8 mouse cellular contexts compared by ENCODE assay signal in the genomic region with DNA sequence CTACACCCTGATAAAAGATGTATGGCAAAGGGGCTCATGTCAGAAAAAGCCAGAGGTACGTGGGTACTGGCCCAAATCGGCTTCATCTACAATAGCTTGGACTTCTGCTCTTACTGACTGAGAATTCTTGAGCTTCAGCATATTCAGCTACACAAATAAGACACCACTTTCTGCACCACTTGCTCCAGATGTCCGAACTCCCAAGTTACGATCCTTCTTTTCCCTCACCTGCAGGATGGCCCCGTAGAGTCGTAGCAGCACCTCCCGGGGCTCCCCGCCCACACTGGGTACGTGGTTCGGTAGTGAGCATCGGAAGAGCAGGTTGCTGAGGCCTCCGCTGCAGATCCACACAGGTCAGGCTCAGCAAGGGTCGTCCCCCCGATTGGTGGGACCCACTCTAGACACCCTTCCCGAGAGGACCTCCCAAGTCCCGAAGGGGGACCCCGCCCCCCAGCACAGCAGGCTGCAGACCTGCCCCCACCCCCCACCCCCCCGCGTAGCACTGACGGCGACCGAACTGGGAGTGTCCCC. TPM values are rescaled to one million over a fixed set of nuclear protein-coding genes. Genes with fewer than 3 reads are reported as not detected.
DNase-seq lines count a peak whose midpoint lies in the region; ATAC-seq and TF ChIP-seq lines count a peak whose summit lies in the region.

No protein-coding gene starts in this region.

- H3K36me3 ChIP-seq in limb, embryonic 13.5 days = peaks cover 26% of the 10 kb centered on the region
- 0 out of 2 replicates have a peak, but pooled peaks cover 4% of the 10 kb centered on the region for H3K36me3 ChIP-seq in stomach, embryonic 15.5 days

- peak overlapping the region; percentile 75 for H3K9ac ChIP-seq in limb, embryonic 13.5 days
- peak overlapping the region; percentile 62 for H3K9ac ChIP-seq in stomach, embryonic 15.5 days

- ATAC-seq in limb, embryonic 13.5 days (ENCODE audit: low FRiP score, low read depth) = peak; percentile 55; the same call in 1 of the 2 replicates
- peak; percentile 31; the same call in 1 of the 2 replicates for ATAC-seq in stomach, embryonic 15.5 days (ENCODE audit: insufficient read depth, low FRiP score, low read depth)

- H3K27ac ChIP-seq in cerebellum, adult 2 months (ENCODE audit: insufficient read depth, low read length) = no peak overlapping the region
- no peak overlapping the region; the same call in 1 of the 2 replicates for H3K27ac ChIP-seq in limb, embryonic 13.5 days
- peak overlapping the region; percentile 98 for H3K27ac ChIP-seq in stomach, embryonic 15.5 days

- H3K4me2 ChIP-seq in limb, embryonic 13.5 days (replicated peaks) = peak overlapping the region; percentile 91
- H3K4me2 ChIP-seq in stomach, embryonic 15.5 days = peak overlapping the region; percentile 94

- no peak for TF ChIP-seq CTCF in cerebellum, adult 2 months (IDR thresholded peaks at IDR 0.05; ENCODE audit: borderline replicate concordance, insufficient read depth, low read depth, low read length)

- H3K4me3 ChIP-seq in cerebellum, adult 2 months (replicated peaks; ENCODE audit: insufficient read depth, low read depth, low read length) = peak overlapping the region; percentile 76
- peak overlapping the region; percentile 77 for H3K4me3 ChIP-seq in limb, embryonic 13.5 days
- peak overlapping the region; percentile 73 for H3K4me3 ChIP-seq in stomach, embryonic 15.5 days (replicated peaks)

- WGBS in cerebellum, adult 2 months = 2% methylated on average over 22 of the region's 22 CpGs
- WGBS in limb, embryonic 13.5 days = 4% methylated on average over 22 of the region's 22 CpGs
- 4% methylated on average over 22 of the region's 22 CpGs for WGBS in stomach, embryonic 15.5 days

- peaks cover 6% of the 10 kb centered on the region; the same call in 1 of the 2 replicates for H3K4me1 ChIP-seq in cerebellum, adult 2 months (ENCODE audit: control insufficient read depth, insufficient read depth, low read length)
- H3K4me1 ChIP-seq in limb, embryonic 13.5 days = peaks cover 22% of the 10 kb centered on the region
- H3K4me1 ChIP-seq in stomach, embryonic 15.5 days = peaks cover 7% of the 10 kb centered on the region

- no peaks in the 10 kb centered on the region for H3K9me3 ChIP-seq in limb, embryonic 13.5 days
- no peaks in the 10 kb centered on the region for H3K9me3 ChIP-seq in stomach, embryonic 15.5 days

- H3K27me3 ChIP-seq in cerebellum, adult 2 months (ENCODE audit: control insufficient read depth, insufficient read depth, low read length) = no peaks in the 10 kb centered on the region
- H3K27me3 ChIP-seq in limb, embryonic 13.5 days = no peaks in the 10 kb centered on the region
- no peaks in the 10 kb centered on the region for H3K27me3 ChIP-seq in stomach, embryonic 15.5 days (replicated peaks)

- no peak for TF ChIP-seq POLR2A in cerebellum, adult 2 months (IDR thresholded peaks at IDR 0.05; ENCODE audit: borderline replicate concordance, insufficient read depth, low read length)

- DNase-seq in cerebellum, adult 2 months = no peak
- DNase-seq in cerebellum, postnatal 10 days = no peak
- peak; percentile 13 for DNase-seq in retina, embryonic 14.5 days (ENCODE audit: low spot score)
- DNase-seq in retina, postnatal 1 day = no peak
- DNase-seq in urinary bladder, adult 2 months (ENCODE audit: low spot score) = no peak
- no peak for DNase-seq in adrenal gland, postnatal 25 days

RNA-seq across cellular contexts. Expression of gene C730034F03Rik, which starts 0.5 kb away (rescaled TPM):
- 4.2 and 4.7 TPM in 2 replicates for polyA plus RNA-seq in cerebellum, adult 2 months (2012; rRNA removed)
- polyA plus RNA-seq in limb, embryonic 13.5 days (2015; fragmentation: Nextera tagmentation; extraction: Ambion mirVana) = 3.5 and 3.7 TPM in 2 replicates
- polyA plus RNA-seq in stomach, embryonic 15.5 days (2015; fragmentation: Nextera tagmentation; extraction: Ambion mirVana) = 3.6 and 4.2 TPM in 2 replicates
- 2.0 and 3.7 TPM in 2 replicates for polyA plus RNA-seq in urinary bladder, adult 2 months (2012; rRNA removed)
- 1.5 and 2.0 TPM in 2 replicates for total RNA-seq in adrenal gland, postnatal 25 days (2021)

RNA-seq across cellular contexts. Expression of gene Gm44502, which starts 0.6 kb away (rescaled TPM):
- 0.15 and 0.51 TPM in 2 replicates for polyA plus RNA-seq in cerebellum, adult 2 months (2012; rRNA removed)
- polyA plus RNA-seq in limb, embryonic 13.5 days (2015; fragmentation: Nextera tagmentation; extraction: Ambion mirVana) = not detected in 2 replicates
- polyA plus RNA-seq in stomach, embryonic 15.5 days (2015; fragmentation: Nextera tagmentation; extraction: Ambion mirVana) = not detected in 2 replicates
- polyA plus RNA-seq in urinary bladder, adult 2 months (2012; rRNA removed) = 0.06 TPM in 2 replicates
- 10.4 TPM in 1 of 2 replicates, not detected in the other for total RNA-seq in adrenal gland, postnatal 25 days (2021)

RNA-seq across cellular contexts. Expression of gene Chkb, which starts 0.8 kb away (rescaled TPM):
- 101 and 102 TPM in 2 replicates for polyA plus RNA-seq in cerebellum, adult 2 months (2012; rRNA removed)
- polyA plus RNA-seq in limb, embryonic 13.5 days (2015; fragmentation: Nextera tagmentation; extraction: Ambion mirVana) = 55.7 and 63.6 TPM in 2 replicates
- polyA plus RNA-seq in stomach, embryonic 15.5 days (2015; fragmentation: Nextera tagmentation; extraction: Ambion mirVana) = 51.3 and 55.5 TPM in 2 replicates
- polyA plus RNA-seq in urinary bladder, adult 2 months (2012; rRNA removed) = 73.2 and 85.8 TPM in 2 replicates
- total RNA-seq in adrenal gland, postnatal 25 days (2021) = 72.8 and 73.9 TPM in 2 replicates

RNA-seq across cellular contexts. Expression of gene Cpt1b, which starts 3.2 kb away (rescaled TPM):
- polyA plus RNA-seq in cerebellum, adult 2 months (2012; rRNA removed) = 7.8 and 8.2 TPM in 2 replicates
- 0.52 and 0.57 TPM in 2 replicates for polyA plus RNA-seq in limb, embryonic 13.5 days (2015; fragmentation: Nextera tagmentation; extraction: Ambion mirVana)
- 0.63 and 0.66 TPM in 2 replicates for polyA plus RNA-seq in stomach, embryonic 15.5 days (2015; fragmentation: Nextera tagmentation; extraction: Ambion mirVana)
- polyA plus RNA-seq in urinary bladder, adult 2 months (2012; rRNA removed) = 2.3 and 2.7 TPM in 2 replicates
- 101 and 132 TPM in 2 replicates for total RNA-seq in adrenal gland, postnatal 25 days (2021)

RNA-seq across cellular contexts. Expression of gene Syce3, which starts 18.6 kb away (rescaled TPM):
- polyA plus RNA-seq in cerebellum, adult 2 months (2012; rRNA removed) = not detected in 2 replicates
- not detected in 2 replicates for polyA plus RNA-seq in limb, embryonic 13.5 days (2015; fragmentation: Nextera tagmentation; extraction: Ambion mirVana)
- polyA plus RNA-seq in stomach, embryonic 15.5 days (2015; fragmentation: Nextera tagmentation; extraction: Ambion mirVana) = not detected in 2 replicates
- not detected in 2 replicates for polyA plus RNA-seq in urinary bladder, adult 2 months (2012; rRNA removed)
- not detected in 2 replicates for total RNA-seq in adrenal gland, postnatal 25 days (2021)
